In the genomic region with DNA sequence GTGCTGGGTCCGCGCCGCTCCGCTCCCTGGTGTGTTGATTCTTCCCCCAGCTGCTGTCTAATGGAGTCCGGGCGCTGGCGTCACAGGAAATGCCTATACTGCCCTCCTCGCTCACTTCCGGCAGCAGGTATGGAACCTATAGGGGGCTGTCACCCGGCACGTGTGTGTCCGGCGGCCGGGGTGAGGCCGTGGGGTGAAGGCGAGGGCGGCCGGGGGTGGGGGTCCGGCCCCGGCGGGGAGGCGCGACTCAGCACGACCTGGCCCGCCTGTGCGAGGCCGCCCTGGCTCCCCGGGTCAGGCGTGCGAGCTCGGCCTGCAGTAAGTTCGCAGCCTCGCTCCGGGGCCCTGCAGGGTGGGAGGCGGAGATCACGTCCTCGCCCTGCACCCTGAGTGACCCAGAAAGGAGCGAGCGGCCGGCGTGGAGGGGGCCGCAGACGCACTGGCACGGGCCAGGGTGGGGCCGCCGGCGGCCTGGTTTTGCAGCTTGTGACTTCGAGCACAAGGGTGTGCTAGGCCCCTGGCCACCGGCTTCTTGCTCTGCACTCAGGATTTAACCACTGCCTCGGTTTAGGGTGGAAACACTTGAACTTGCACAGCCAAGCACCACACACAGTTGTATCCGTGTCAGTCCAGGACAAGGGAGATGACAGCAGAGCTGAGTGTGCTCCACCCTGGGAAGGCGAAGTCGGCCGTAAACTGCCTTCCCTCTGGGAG, we compare ENCODE assay signal across 8 mouse cellular contexts. TPM values are rescaled to one million over a fixed set of nuclear protein-coding genes. Genes with fewer than 3 reads are reported as not detected.
DNase-seq lines count a peak whose midpoint lies in the region; ATAC-seq and TF ChIP-seq lines count a peak whose summit lies in the region.

A gene (minus strand): TSS at position 82 of the 714 bp plus-strand sequence.

- TF ChIP-seq CTCF in gastrocnemius, adult 2 months (IDR thresholded peaks at IDR 0.05): peak; percentile 20
- peak; percentile 32 for TF ChIP-seq CTCF in hindbrain, postnatal 0 days (IDR thresholded peaks at IDR 0.05; ENCODE audit: low read depth)
- no peak; the same call in 1 of the 2 replicates for TF ChIP-seq CTCF in left cerebral cortex, adult 2 months (IDR thresholded peaks at IDR 0.05)

- intact Hi-C loops in gastrocnemius, adult 2 months (cut with DNase I): loop anchor here (2.0 kb wide), 1 partner anchor 17 kb away; no protein-coding TSS in a partner anchor
- intact Hi-C loops in left cerebral cortex, adult 2 months (cut with DNase I): loop anchor here (1.0 to 2.0 kb wide), 2 partner anchors 20 to 333 kb away; no protein-coding TSS in a partner anchor

- WGBS in hindbrain, postnatal 0 days: 1% methylated on average over 46 of the region's 54 CpGs

- peak within 1 kb of the TSS; percentile 86 for H3K4me2 ChIP-seq in hindbrain, postnatal 0 days (ENCODE audit: low read depth, low read length)

- peak within 1 kb of the TSS; percentile 99 for H3K27ac ChIP-seq in gastrocnemius, adult 2 months
- peak within 1 kb of the TSS; percentile 93 for H3K27ac ChIP-seq in hindbrain, postnatal 0 days
- H3K27ac ChIP-seq in left cerebral cortex, adult 2 months: peak within 1 kb of the TSS; percentile 97

- H3K4me3 ChIP-seq in gastrocnemius, adult 2 months: peak within 1 kb of the TSS; percentile 98
- peak within 1 kb of the TSS; percentile 97 for H3K4me3 ChIP-seq in hindbrain, postnatal 0 days (ENCODE audit: low read length)
- H3K4me3 ChIP-seq in left cerebral cortex, adult 2 months: peak within 1 kb of the TSS; percentile 81

- peaks cover 3% of the 10 kb centered on the region; the same call in 1 of the 2 replicates for H3K36me3 ChIP-seq in hindbrain, postnatal 0 days (ENCODE audit: insufficient read depth, low read length)

- peak; percentile 91 for ATAC-seq in hindbrain, postnatal 0 days
- ATAC-seq in megakaryocyte, adult 5-6 weeks (ENCODE audit: poor library complexity, severe bottlenecking): peak; percentile 81

- DNase-seq in WW6 (ENCODE audit: low read depth, low spot score): peak; percentile 46
- DNase-seq in cerebellum, postnatal 36 days: peak; percentile 82
- DNase-seq in gastrocnemius, adult 2 months: peak; percentile 85
- DNase-seq in hindbrain, postnatal 0 days (ENCODE audit: low spot score): peak; percentile 94
- peak; percentile 79 to 84 for DNase-seq in left cerebral cortex, adult 2 months (ENCODE audit: extremely low spot score in 1 of 2, low spot score in 2 of 2)
- peak; percentile 82 to 89 for DNase-seq in right cerebral cortex, adult 2 months (ENCODE audit: low spot score in 2 of 2)
- peak; percentile 77 to 78 for DNase-seq in urinary bladder, postnatal 36 days (ENCODE audit: low spot score in 2 of 2)

- H3K9me3 ChIP-seq in hindbrain, postnatal 0 days (ENCODE audit: low read length): no peaks in the 10 kb centered on the region

- peak within 1 kb of the TSS; percentile 99 for H3K9ac ChIP-seq in hindbrain, postnatal 0 days (replicated peaks; ENCODE audit: low read length)

- peaks cover 6% of the 10 kb centered on the region for H3K4me1 ChIP-seq in hindbrain, postnatal 0 days (ENCODE audit: insufficient read depth, low read length)

- H3K27me3 ChIP-seq in hindbrain, postnatal 0 days (ENCODE audit: insufficient read depth, low read length): no peaks in the 10 kb centered on the region

RNA-seq across cellular contexts. Expression of the gene that starts here (rescaled TPM):
- total RNA-seq in gastrocnemius, adult 2 months (2021): 100 to 1,000 TPM in 1 of 2 experiments, 10 to 100 TPM in 1; 99.7 to 104 TPM
- 40.1 and 47.0 TPM in 2 replicates for total RNA-seq in hindbrain, postnatal 0 days (2014; rRNA removed)
- polyA plus RNA-seq in hindbrain, postnatal 0 days (2015; fragmentation: Nextera tagmentation; extraction: Ambion mirVana): 45.3 and 47.4 TPM in 2 replicates
- 100 to 1,000 TPM; 105 to 110 TPM for total RNA-seq in left cerebral cortex, adult 2 months (2021)
- total RNA-seq in megakaryocyte, adult 5-6 weeks (2015): 257 and 258 TPM in 2 replicates
- total RNA-seq in megakaryocyte, adult 5-6 weeks (2017): 235 and 244 TPM in 2 replicates

Comparison
In these comparisons a context has a peak if more than half of its experiments do, and no peak if none do; other contexts are left out.
1. Peak in every context shown above with its lines: DNase-seq, ATAC-seq, H3K4me3 ChIP-seq and H3K27ac ChIP-seq.